Mouse (Mus musculus) forebrain, embryonic 14.5 days (tissue): ENCODE data around the gene Gpn2. TPM values are rescaled to one million over a fixed set of nuclear protein-coding genes. Genes with fewer than 3 reads are reported as not detected.

Experiments used
- ATAC-seq: fragments of 200-750 bp; cut with Nextera tagmentation; 2 replicates; pipeline ENCODE4 v1.8.0; 2017; ENCODE audit warnings: mild to moderate bottlenecking, moderate library complexity
- DNase-seq: peaks from one replicate; pipeline ENCODE4 v3.0.0-alpha.2; 2015; ENCODE audit warnings: low spot score
- H3K27ac ChIP-seq: fragments of 300-500 bp; sonication (generic); 2 replicates; pipeline ENCODE4 v1.5.1; 2014; ENCODE audit warnings: low read depth, mild to moderate bottlenecking, control low read depth, low read length, moderate library complexity
- H3K27me3 ChIP-seq: fragments of 300-500 bp; sonication (generic); replicated peaks from 2 replicates; pipeline ENCODE4 v1.6.1; 2014; ENCODE audit warnings: low read length, control low read depth, mixed read lengths; ENCODE audit not compliant: control insufficient read depth, insufficient read depth
- H3K36me3 ChIP-seq: fragments of 300-500 bp; sonication (generic); 2 replicates; pipeline ENCODE4 v1.6.1; 2014; ENCODE audit warnings: low read length, control low read depth; ENCODE audit not compliant: control insufficient read depth, insufficient read depth
- H3K4me1 ChIP-seq: fragments of 300-500 bp; sonication (generic); 2 replicates; pipeline ENCODE4 v1.6.1; 2014; ENCODE audit warnings: antibody characterized with exemption, low read length, control low read depth; ENCODE audit not compliant: control insufficient read depth, insufficient read depth
- H3K4me2 ChIP-seq: fragments of 300-500 bp; sonication (generic); 2 replicates; pipeline ENCODE4 v1.6.1; 2014; ENCODE audit warnings: mild to moderate bottlenecking, control low read depth, low read length
- H3K4me3 ChIP-seq: fragments of 300-500 bp; sonication (generic); 2 replicates; pipeline ENCODE4 v1.5.1; 2014; ENCODE audit warnings: low read depth, low read length, control low read depth
- H3K9ac ChIP-seq: fragments of 300-500 bp; sonication (generic); 2 replicates; pipeline ENCODE4 v1.6.1; 2014; ENCODE audit warnings: mild to moderate bottlenecking, low read length, control low read depth, moderate library complexity
- H3K9me3 ChIP-seq: fragments of 300-500 bp; sonication (generic); replicated peaks from 2 replicates; pipeline ENCODE4 v1.6.1; 2016; ENCODE audit warnings: low read length, control low read depth, mixed read lengths; ENCODE audit not compliant: control insufficient read depth
- WGBS: fragments of 180-500 bp; shearing (Covaris S2); extraction: QIAGEN DNeasy Blood & Tissue Kit; methylation state at CpG from one replicate; pipeline ENCODE4 v1.1.7; 2014; 5-methylcytosine and 5-hydroxymethylcytosine counted together
- polyA plus RNA-seq: library from polyadenylated mRNA; unstranded; fragments of >200 nt; fragmentation: Nextera tagmentation; extraction: Ambion mirVana; gene quantifications from 2 replicates; pipeline ENCODE4 v1.2.1, GENCODE M21; 2014

The Gpn2 gene
- polyA plus RNA-seq, 1 experiment from 2014 or later: 30.1 TPM

DNA sequence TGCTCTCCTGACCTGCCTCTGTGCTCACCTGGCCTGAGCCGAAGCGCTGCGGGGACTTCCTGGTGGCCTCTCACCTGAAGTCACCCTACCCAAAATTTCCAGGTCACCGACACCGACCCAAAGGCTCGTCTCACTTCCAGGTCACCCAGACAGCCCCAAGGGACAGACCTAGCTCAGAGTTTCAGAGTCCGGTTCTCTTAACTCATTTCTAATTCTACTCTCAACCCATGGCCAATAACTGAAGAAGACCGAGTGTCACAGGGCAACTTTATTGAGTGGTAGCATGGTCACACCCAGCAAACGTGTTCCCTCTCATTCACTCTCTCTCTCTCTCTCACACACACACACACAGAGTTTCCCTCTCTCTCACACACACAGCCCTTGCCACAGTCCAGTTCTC lies 16.1 kb downstream of the Gpn2 start:
- peak overlapping the region; percentile 76 for H3K4me2 ChIP-seq
- H3K27ac ChIP-seq: no peak overlapping the region
- H3K4me1 ChIP-seq: no peaks in the 10 kb centered on the region
- no peak for DNase-seq
- ATAC-seq: no peak
- H3K9me3 ChIP-seq: no peaks in the 10 kb centered on the region
- peak overlapping the region; percentile 37; the same call in 1 of the 2 replicates for H3K4me3 ChIP-seq
- WGBS: 14% methylated on average over 9 of the region's 9 CpGs
- peaks cover 43% of the 10 kb centered on the region for H3K27me3 ChIP-seq
- no peak overlapping the region for H3K9ac ChIP-seq
- peaks cover 7% of the 10 kb centered on the region; the same call in 1 of the 2 replicates for H3K36me3 ChIP-seq

DNA sequence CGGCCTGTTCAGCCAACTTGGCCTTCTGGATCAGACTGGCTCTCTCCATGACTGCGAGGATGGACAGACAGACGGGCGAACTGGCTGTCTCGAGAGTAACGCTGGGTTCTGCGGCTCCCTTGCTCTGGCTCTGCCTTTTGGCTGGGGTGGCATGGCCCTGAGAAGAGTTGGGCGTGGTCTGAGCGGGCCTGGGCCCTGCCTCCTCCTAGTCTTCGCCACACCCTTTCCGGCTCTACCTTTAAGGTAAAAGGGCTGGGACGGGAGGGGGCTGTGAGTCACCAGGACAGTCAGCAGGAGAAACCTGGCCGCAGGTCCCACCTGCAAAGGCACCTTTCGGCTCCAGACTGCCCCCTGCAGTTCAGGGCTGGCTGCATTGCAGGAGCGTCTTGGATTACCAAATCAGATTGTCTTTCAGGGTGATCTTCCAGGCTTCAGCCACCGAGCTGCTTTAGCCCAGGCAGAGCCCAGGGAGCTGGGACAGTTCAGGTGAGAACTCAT lies 17.6 kb downstream of the Gpn2 start, which contains the start of gene Sfn:
Gene Sfn (minus strand): TSS at position 448 of the 498 bp plus-strand sequence.
- DNase-seq (no peak), ATAC-seq (no peak)
- H3K9me3 ChIP-seq: no peaks in the 10 kb centered on the region
- H3K4me1 ChIP-seq: no peaks in the 10 kb centered on the region
- no peak within 1 kb of the TSS for H3K4me3 ChIP-seq
- 2% methylated on average over 16 of the region's 16 CpGs for WGBS
- H3K9ac ChIP-seq: no peak within 1 kb of the TSS
- no peak within 1 kb of the TSS for H3K4me2 ChIP-seq
- peaks cover 15% of the 10 kb centered on the region for H3K36me3 ChIP-seq
- no peak within 1 kb of the TSS for H3K27ac ChIP-seq
- H3K27me3 ChIP-seq: peaks cover 43% of the 10 kb centered on the region

DNA sequence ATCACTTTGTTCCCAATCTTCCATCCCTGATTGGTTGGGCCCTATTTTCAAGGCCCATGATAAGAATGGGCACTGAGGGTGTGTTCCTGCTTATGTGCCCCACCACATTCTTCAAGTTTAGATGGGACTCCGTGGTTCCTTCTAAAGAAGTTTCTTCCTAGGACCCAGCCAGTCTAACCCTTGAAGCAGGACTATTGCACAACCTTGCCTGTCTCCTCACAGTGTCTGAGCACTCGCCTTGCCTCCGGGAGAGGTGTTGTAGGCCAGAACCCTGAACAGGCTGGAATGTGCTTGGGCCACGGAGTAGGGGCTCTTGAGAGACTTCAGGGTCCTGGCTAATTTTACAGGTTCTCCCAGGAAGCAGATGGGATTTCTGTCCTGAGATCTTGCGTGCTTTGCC lies 18.9 kb downstream of the Gpn2 start:
- peaks cover 40% of the 10 kb centered on the region for H3K27me3 ChIP-seq
- peaks cover 27% of the 10 kb centered on the region for H3K36me3 ChIP-seq
- H3K4me1 ChIP-seq: no peaks in the 10 kb centered on the region
- H3K4me3 ChIP-seq: no peak overlapping the region
- no peak for ATAC-seq
- no peaks in the 10 kb centered on the region for H3K9me3 ChIP-seq
- 91% methylated on average over 5 of the region's 5 CpGs for WGBS
- no peak overlapping the region for H3K4me2 ChIP-seq
- no peak for DNase-seq
- H3K27ac ChIP-seq: no peak overlapping the region
- H3K9ac ChIP-seq: no peak overlapping the region

DNA sequence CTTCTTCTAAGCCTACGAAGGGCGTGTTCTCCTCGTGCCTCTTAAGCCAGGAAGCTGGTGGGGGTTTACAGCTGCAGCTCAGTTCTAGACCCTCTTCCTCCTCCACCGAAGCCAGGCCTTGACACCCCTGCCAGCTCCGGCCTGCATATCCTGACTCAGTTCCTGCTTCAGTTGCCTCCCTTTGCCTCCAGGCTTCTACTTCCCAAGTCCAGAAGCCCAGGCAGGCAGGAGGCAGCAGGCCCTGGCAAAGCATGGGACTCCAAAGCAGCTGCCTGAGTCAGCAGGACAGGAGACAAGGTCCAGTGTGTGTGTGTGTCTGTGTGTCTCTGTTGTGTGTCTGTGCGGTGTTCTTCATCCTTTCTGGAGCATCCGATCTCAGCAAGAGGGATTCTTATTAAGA lies 20.0 kb downstream of the Gpn2 start:
- no peaks in the 10 kb centered on the region for H3K4me1 ChIP-seq
- 85% methylated on average over 7 of the region's 7 CpGs for WGBS
- H3K4me3 ChIP-seq: no peak overlapping the region
- DNase-seq (no peak), ATAC-seq (no peak)
- no peak overlapping the region for H3K27ac ChIP-seq
- H3K9me3 ChIP-seq: no peaks in the 10 kb centered on the region
- peaks cover 32% of the 10 kb centered on the region for H3K36me3 ChIP-seq
- no peak overlapping the region for H3K4me2 ChIP-seq
- H3K9ac ChIP-seq: no peak overlapping the region
- peaks cover 29% of the 10 kb centered on the region for H3K27me3 ChIP-seq

DNA sequence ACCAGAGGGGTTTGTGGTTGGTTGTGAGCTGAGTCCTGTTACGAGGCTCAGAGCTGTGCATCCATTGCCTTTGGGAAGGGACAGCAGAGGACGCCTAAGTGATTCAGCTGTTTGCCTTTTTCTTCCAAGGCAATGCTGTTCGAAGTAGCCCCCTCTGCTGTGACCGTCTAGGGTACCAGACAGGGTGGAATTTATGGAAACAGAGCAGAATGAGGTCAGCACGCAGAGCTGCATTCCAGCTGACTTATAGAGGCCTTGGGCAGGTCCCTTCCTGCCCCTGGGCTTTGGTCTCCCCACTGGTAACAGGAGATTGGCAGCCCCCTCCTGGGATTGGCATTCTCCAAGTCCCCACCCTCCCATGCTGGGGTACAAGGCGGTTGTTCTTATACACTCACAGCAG lies 20.7 kb downstream of the Gpn2 start:
- Histone ChIP-seq H3K4me3 (no peak overlapping the region), H3K9ac (no peak overlapping the region), H3K9me3 (no peaks in the 10 kb centered on the region), H3K4me1 (no peaks in the 10 kb centered on the region), H3K36me3 (peaks cover 32% of the 10 kb centered on the region), H3K27me3 (peaks cover 22% of the 10 kb centered on the region), H3K27ac (no peak overlapping the region), H3K4me2 (no peak overlapping the region)
- DNase-seq (no peak), ATAC-seq (no peak)
- 66% methylated on average over 6 of the region's 6 CpGs for WGBS

DNA sequence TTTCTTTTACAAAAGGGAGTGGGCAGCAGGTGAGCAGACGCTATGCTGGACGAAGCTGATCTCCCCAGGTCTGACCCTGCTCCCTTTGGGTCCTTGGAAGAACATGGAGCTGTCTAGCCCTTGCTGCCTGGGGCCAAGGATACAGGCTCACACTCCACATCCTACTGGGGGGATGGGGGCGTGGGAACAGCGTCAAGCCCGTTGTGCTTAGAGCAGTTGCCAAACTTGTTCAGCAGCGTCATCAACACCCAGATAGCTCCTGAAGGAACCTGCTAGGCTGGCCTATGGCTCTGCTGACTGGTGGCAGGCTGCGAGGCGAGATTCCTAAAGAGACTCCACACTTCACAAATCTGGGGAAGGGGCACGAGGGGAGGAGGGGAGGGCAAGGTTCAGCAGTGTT lies 21.2 kb downstream of the Gpn2 start:
- no peak overlapping the region for H3K9ac ChIP-seq
- DNase-seq (no peak), ATAC-seq (no peak)
- no peak overlapping the region for H3K27ac ChIP-seq
- WGBS: 68% methylated on average over 9 of the region's 9 CpGs
- no peaks in the 10 kb centered on the region for H3K9me3 ChIP-seq
- H3K4me1 ChIP-seq: no peaks in the 10 kb centered on the region
- no peak overlapping the region for H3K4me3 ChIP-seq
- peaks cover 17% of the 10 kb centered on the region for H3K27me3 ChIP-seq
- H3K4me2 ChIP-seq: no peak overlapping the region
- peaks cover 32% of the 10 kb centered on the region for H3K36me3 ChIP-seq

DNA sequence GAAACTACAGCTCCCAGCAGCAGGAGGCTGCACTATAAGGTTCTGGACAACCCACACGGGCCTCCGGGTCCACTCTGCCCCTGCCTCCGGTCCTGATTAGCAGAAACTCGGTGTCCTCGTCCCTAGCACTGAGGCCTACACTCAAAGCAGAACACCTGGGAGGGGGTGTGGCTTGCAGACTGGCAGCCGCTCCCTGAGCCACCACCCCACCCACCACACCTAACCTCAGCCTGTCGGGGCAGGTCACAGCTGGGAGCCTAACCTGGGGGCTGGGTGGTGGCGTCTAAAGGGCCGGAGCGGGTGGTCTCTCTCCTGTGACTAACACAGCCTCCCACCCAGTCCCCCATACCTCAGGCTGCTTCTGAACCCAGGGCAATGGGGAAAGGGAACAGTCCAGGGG lies 23.1 kb downstream of the Gpn2 start:
- H3K9me3 ChIP-seq: 0 out of 2 replicates have a peak, but pooled peaks cover 3% of the 10 kb centered on the region
- H3K4me1 ChIP-seq: no peaks in the 10 kb centered on the region
- H3K9ac ChIP-seq: no peak overlapping the region
- DNase-seq (no peak), ATAC-seq (no peak)
- H3K27me3 ChIP-seq: peaks cover 6% of the 10 kb centered on the region
- H3K36me3 ChIP-seq: peaks cover 38% of the 10 kb centered on the region
- no peak overlapping the region for H3K4me3 ChIP-seq
- H3K4me2 ChIP-seq: no peak overlapping the region
- H3K27ac ChIP-seq: no peak overlapping the region
- WGBS: 81% methylated on average over 10 of the region's 10 CpGs

DNA sequence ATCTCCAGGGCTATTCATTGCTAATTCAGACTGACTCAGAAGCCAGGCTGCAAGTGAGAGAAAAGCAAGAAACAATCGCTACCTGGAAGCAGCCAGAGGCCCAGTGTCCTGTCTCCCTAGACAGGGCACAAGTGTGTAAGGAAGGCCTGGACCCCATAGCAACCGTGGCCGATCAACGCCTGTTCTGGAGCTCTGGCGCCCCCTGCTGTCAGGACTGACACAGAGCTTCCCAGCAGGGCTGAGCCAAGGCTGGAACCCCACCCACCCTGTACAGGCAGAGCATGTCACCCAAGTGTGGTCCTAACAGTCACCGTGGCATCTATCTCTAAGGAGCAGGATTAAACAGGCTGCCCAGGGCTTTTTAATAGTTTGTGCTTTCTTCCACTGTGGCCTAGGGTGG lies 25.6 kb downstream of the Gpn2 start:
- 24% methylated on average over 6 of the region's 6 CpGs for WGBS
- ATAC-seq (no peak), DNase-seq (peak; percentile 75)
- Histone ChIP-seq H3K4me3 (no peak overlapping the region), H3K9me3 (0 out of 2 replicates have a peak, but pooled peaks cover 3% of the 10 kb centered on the region), H3K27me3 (no peaks in the 10 kb centered on the region), H3K4me2 (no peak overlapping the region), H3K4me1 (no peaks in the 10 kb centered on the region), H3K36me3 (peaks cover 47% of the 10 kb centered on the region), H3K27ac (no peak overlapping the region), H3K9ac (no peak overlapping the region)

DNA sequence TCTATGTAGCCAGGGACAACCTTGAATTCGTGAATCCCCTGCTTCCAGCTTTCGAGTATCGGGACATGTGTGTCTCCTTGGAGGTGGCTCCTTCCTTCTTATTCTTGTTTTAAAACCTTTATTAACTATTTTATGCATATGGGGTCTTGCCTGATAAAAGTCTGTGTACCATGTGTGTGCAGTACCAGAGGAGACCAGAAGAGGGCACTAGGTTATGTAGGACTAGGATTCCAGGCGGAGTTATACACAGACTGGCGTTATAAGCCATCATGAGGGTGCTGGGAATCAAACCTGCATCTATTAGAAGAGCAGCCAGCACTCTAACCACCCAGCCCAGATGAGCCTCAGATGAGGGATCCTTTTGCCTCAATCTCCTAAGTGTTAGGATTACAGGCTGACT lies 27.7 kb downstream of the Gpn2 start:
- Histone ChIP-seq H3K4me3 (no peak overlapping the region), H3K27me3 (no peaks in the 10 kb centered on the region), H3K27ac (no peak overlapping the region), H3K4me2 (no peak overlapping the region), H3K9me3 (0 out of 2 replicates have a peak, but pooled peaks cover 3% of the 10 kb centered on the region), H3K4me1 (no peaks in the 10 kb centered on the region), H3K9ac (no peak overlapping the region), H3K36me3 (peaks cover 38% of the 10 kb centered on the region)
- DNase-seq (no peak), ATAC-seq (no peak)
- 96% methylated on average over 5 of the region's 5 CpGs for WGBS
